Mouse (Mus musculus) liver, postnatal 0 days (tissue): ENCODE data around the gene Plppr3. TPM values are rescaled to one million over a fixed set of nuclear protein-coding genes. Genes with fewer than 3 reads are reported as not detected.
A peak's percentile ranks its signal among the peaks of the same experiment; 100 is the strongest.

Experiments
- ATAC-seq: fragments of 200-750 bp; cut with Nextera tagmentation; 2 replicates; pipeline ENCODE4 v1.8.0; 2017; ENCODE audit warnings: mild to moderate bottlenecking, moderate library complexity
- DNase-seq: peaks from one replicate; pipeline ENCODE4 v3.0.0-alpha.2; 2016
- H3K27ac ChIP-seq: fragments of 300-500 bp; sonication (generic); 2 replicates; pipeline ENCODE4 v1.5.1; 2014; ENCODE audit warnings: antibody characterized with exemption, moderate library complexity, mild to moderate bottlenecking, low read depth
- H3K27me3 ChIP-seq: fragments of 300-500 bp; sonication (generic); 2 replicates; pipeline ENCODE4 v1.6.1; 2014; ENCODE audit warnings: low read length, control low read depth, mixed read lengths; ENCODE audit not compliant: insufficient read depth
- H3K36me3 ChIP-seq: fragments of 300-500 bp; sonication (generic); replicated peaks from 2 replicates; pipeline ENCODE4 v1.6.1; 2014; ENCODE audit warnings: mild to moderate bottlenecking, control low read depth, low read length, moderate library complexity, mixed read lengths; ENCODE audit not compliant: insufficient read depth
- H3K4me1 ChIP-seq: fragments of 300-500 bp; sonication (generic); 2 replicates; pipeline ENCODE4 v1.6.1; 2014; ENCODE audit warnings: antibody characterized with exemption, mild to moderate bottlenecking, control low read depth; ENCODE audit not compliant: insufficient read depth
- H3K4me2 ChIP-seq: fragments of 300-500 bp; sonication (generic); 2 replicates; pipeline ENCODE4 v1.6.1; 2014; ENCODE audit warnings: low read depth, mild to moderate bottlenecking, low read length, moderate library complexity, mixed read lengths
- H3K4me3 ChIP-seq: fragments of 300-500 bp; sonication (generic); 2 replicates; pipeline ENCODE4 v1.5.1; 2014; ENCODE audit warnings: low read depth, low read length
- H3K9ac ChIP-seq: fragments of 300-500 bp; sonication (generic); replicated peaks from 2 replicates; pipeline ENCODE4 v1.6.1; 2014; ENCODE audit warnings: mild to moderate bottlenecking, moderate library complexity
- H3K9me3 ChIP-seq: fragments of 300-500 bp; sonication (generic); 2 replicates; pipeline ENCODE4 v1.6.1; 2016; ENCODE audit warnings: mild to moderate bottlenecking, control low read depth, low read length, mixed read lengths
- CTCF ChIP-seq: sonication (generic); IDR thresholded peaks from 2 replicates; pipeline ENCODE4 v1.5.1; 2016; ENCODE audit warnings: antibody characterized with exemption, low read depth
- EP300 ChIP-seq: IDR thresholded peaks from 2 replicates; pipeline ENCODE4 v1.6.1; 2016; ENCODE audit warnings: antibody characterized with exemption, low read depth, mild to moderate bottlenecking
- WGBS: fragments of 180-500 bp; shearing (Covaris S2); extraction: QIAGEN DNeasy Blood & Tissue Kit; methylation state at CpG from one replicate; pipeline ENCODE4 v1.1.7; 2014; ENCODE audit not compliant: insufficient replicate concordance; 5-methylcytosine and 5-hydroxymethylcytosine counted together
- polyA plus RNA-seq: library from polyadenylated mRNA; unstranded; fragments of >200 nt; fragmentation: Nextera tagmentation; extraction: Ambion mirVana; gene quantifications from 2 replicates; pipeline ENCODE4 v1.2.1, GENCODE M21; 2015

Plppr3 gene
- polyA plus RNA-seq: 2.9 and 4.9 TPM in 2 replicates

- DNase-seq: no peak
- 3% methylated on average over 35 of the region's 57 CpGs for WGBS
- TF ChIP-seq CTCF: no peak
- TF ChIP-seq EP300: no peak
- H3K27ac ChIP-seq: no peak within 1 kb of the TSS
- peaks cover 18% of the 10 kb centered on the region for H3K27me3 ChIP-seq
- H3K9ac ChIP-seq: peak within 1 kb of the TSS; percentile 55
- H3K4me1 ChIP-seq: peaks cover 30% of the 10 kb centered on the region
- H3K4me2 ChIP-seq: peak within 1 kb of the TSS; percentile 88
- ATAC-seq: no peak
- peak within 1 kb of the TSS; percentile 62 for H3K4me3 ChIP-seq
- no peaks in the 10 kb centered on the region for H3K9me3 ChIP-seq
- no peaks in the 10 kb centered on the region for H3K36me3 ChIP-seq
Observed at GRCm38 (mm10) chr10:79874290-79874862, at the start of gene Plppr3, which contains the start of gene Prtn3. Gene Plppr3 (minus strand): TSS chr10:79874634. Gene Prtn3 (plus strand): TSS chr10:79874476.

- peaks cover 48% of the 10 kb centered on the region for H3K4me1 ChIP-seq
- 0 out of 2 replicates have a peak overlapping the region, but pooled peaks have one; percentile 19 for H3K4me3 ChIP-seq
- DNase-seq: no peak
- ATAC-seq: no peak
- no peaks in the 10 kb centered on the region for H3K9me3 ChIP-seq
- peaks cover 56% of the 10 kb centered on the region for H3K27me3 ChIP-seq
- no peak overlapping the region for H3K9ac ChIP-seq
- H3K27ac ChIP-seq: no peak overlapping the region
- TF ChIP-seq CTCF (no peak), EP300 (no peak)
- peak overlapping the region; percentile 50 for H3K4me2 ChIP-seq
- H3K36me3 ChIP-seq: no peaks in the 10 kb centered on the region
- 8% methylated on average over 34 of the region's 34 CpGs for WGBS
Observed at GRCm38 (mm10) chr10:79921572-79921971, 47.1 kb upstream of the Plppr3 start.

GRCm38 (mm10) chr10:79920958-79921535, 46.6 kb upstream of the Plppr3 start, which contains the start of gene R3hdm4:
Gene R3hdm4 (minus strand): TSS chr10:79921208.
- no peak for TF ChIP-seq EP300
- TF ChIP-seq CTCF: no peak

GRCm38 (mm10) chr10:79920056-79920890, 45.8 kb upstream of the Plppr3 start:
- 0 out of 2 replicates have a peak overlapping the region, but pooled peaks have one; percentile 10 for H3K4me3 ChIP-seq
- no peaks in the 10 kb centered on the region for H3K36me3 ChIP-seq
- DNase-seq (no peak), ATAC-seq (no peak)
- H3K9ac ChIP-seq: no peak overlapping the region
- H3K27ac ChIP-seq: no peak overlapping the region
- H3K4me2 ChIP-seq: no peak overlapping the region
- peaks cover 46% of the 10 kb centered on the region for H3K4me1 ChIP-seq
- no peaks in the 10 kb centered on the region for H3K9me3 ChIP-seq
- H3K27me3 ChIP-seq: peaks cover 56% of the 10 kb centered on the region
- no peak for TF ChIP-seq EP300
- TF ChIP-seq CTCF: no peak
- WGBS: 26% methylated on average over 26 of the region's 26 CpGs

More at GRCm38 (mm10) chr10:79920958-79921535, 46.6 kb upstream of the Plppr3 start, which contains the start of gene R3hdm4:
- Histone ChIP-seq H3K9me3 (no peaks in the 10 kb centered on the region), H3K27me3 (peaks cover 56% of the 10 kb centered on the region), H3K4me1 (peaks cover 46% of the 10 kb centered on the region), H3K4me2 (peak within 1 kb of the TSS; percentile 50), H3K9ac (no peak within 1 kb of the TSS), H3K4me3 (0 out of 2 replicates have a peak within 1 kb of the TSS, but pooled peaks have one; percentile 19), H3K27ac (no peak within 1 kb of the TSS), H3K36me3 (no peaks in the 10 kb centered on the region)
- no peak for DNase-seq
- no peak for ATAC-seq
- WGBS: 12% methylated on average over 31 of the region's 41 CpGs

- no peak for DNase-seq
- Histone ChIP-seq H3K27me3 (peaks cover 56% of the 10 kb centered on the region), H3K4me2 (peak overlapping the region; percentile 38; the same call in 1 of the 2 replicates)
Observed at GRCm38 (mm10) chr10:79919251-79919849, 44.9 kb upstream of the Plppr3 start.

More at GRCm38 (mm10) chr10:79919251-79919849, 44.9 kb upstream of the Plppr3 start:
- TF ChIP-seq CTCF (no peak), EP300 (no peak)
- H3K9me3 ChIP-seq: no peaks in the 10 kb centered on the region
- no peak for ATAC-seq
- no peak overlapping the region for H3K27ac ChIP-seq
- no peak overlapping the region for H3K9ac ChIP-seq
- 15% methylated on average over 19 of the region's 21 CpGs for WGBS
- H3K36me3 ChIP-seq: no peaks in the 10 kb centered on the region
- no peak overlapping the region for H3K4me3 ChIP-seq
- peaks cover 56% of the 10 kb centered on the region for H3K4me1 ChIP-seq
